Mouse (Mus musculus): ENCODE measurements around the gene Slc39a8. TPM values are rescaled to one million over a fixed set of nuclear protein-coding genes. Genes with fewer than 3 reads are reported as not detected.
A peak's percentile ranks its signal among the peaks of the same experiment; 100 is the strongest.

The Slc39a8 gene
- total RNA-seq, 2 experiments from 2014 or later = 19.1 to 19.7 TPM

- peak; percentile 79 for ATAC-seq (replicated peaks; ENCODE audit: low FRiP score, poor library complexity, severe bottlenecking)
Observed at GRCm38 (mm10) chr3:135843707-135844106, 18.6 kb downstream of the Slc39a8 start.

- ATAC-seq (replicated peaks; ENCODE audit: low FRiP score, poor library complexity, severe bottlenecking) = no peak
Observed at GRCm38 (mm10) chr3:135844835-135845234, 19.8 kb downstream of the Slc39a8 start.

GRCm38 (mm10) chr3:135845860-135846259 lies 20.8 kb downstream of the Slc39a8 start:
- ATAC-seq (replicated peaks; ENCODE audit: low FRiP score, poor library complexity, severe bottlenecking) = no peak

DNA sequence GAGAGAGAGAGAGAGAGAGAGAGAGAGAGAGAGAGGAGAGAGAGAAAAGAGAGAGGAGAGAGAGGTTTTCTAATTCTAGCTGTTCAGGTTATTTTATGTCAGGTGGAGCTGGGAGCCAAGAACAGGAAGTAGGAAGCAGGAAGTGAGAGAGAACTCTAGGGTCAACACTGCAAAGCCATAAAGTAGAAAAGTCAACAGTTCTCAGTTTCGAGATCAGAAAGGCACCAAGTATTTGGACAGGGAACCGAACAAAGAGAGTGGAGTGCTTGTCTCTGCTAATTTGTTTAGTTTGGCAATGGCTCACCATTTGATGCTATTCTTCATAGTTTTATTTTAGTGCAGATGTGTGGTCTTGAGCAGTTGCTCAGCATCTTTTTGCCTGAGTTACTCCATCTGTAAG lies 26.5 kb downstream of the Slc39a8 start:
- ATAC-seq (replicated peaks; ENCODE audit: low FRiP score, poor library complexity, severe bottlenecking) = no peak

DNA sequence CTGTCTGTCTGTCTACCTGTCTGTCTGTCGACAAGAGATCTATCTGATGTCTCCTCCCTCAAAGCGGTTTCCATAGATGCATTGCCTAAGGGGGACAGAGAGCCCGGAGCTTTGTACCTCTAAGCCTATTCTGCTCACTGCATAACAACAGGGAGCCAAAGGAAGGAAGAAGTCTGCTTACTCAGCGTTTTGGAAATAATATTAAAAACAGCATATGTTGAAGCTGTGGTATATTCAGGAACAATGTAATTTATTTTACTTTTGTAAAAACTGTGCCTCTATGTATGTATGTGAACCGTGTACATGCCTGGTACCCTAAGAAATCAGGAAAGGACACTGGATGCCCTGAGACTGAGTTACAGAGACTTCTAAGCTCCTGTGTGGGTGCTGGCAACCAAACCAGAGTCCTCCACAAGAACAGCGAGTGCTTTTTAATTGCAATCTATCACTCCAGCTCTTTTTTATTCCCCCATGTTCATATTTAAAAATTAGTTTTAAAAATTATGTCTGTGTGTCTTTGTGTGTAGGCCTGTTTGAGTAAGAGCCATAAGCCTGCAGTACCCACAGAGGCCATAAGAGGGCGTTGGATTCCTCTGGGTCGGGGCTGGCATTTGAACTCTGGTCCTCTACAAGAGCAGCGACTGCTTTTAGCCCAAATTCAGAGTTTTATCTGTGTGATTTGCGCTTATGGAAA lies 28.7 kb downstream of the Slc39a8 start:
- no peak for ATAC-seq (replicated peaks; ENCODE audit: low FRiP score, poor library complexity, severe bottlenecking)

DNA sequence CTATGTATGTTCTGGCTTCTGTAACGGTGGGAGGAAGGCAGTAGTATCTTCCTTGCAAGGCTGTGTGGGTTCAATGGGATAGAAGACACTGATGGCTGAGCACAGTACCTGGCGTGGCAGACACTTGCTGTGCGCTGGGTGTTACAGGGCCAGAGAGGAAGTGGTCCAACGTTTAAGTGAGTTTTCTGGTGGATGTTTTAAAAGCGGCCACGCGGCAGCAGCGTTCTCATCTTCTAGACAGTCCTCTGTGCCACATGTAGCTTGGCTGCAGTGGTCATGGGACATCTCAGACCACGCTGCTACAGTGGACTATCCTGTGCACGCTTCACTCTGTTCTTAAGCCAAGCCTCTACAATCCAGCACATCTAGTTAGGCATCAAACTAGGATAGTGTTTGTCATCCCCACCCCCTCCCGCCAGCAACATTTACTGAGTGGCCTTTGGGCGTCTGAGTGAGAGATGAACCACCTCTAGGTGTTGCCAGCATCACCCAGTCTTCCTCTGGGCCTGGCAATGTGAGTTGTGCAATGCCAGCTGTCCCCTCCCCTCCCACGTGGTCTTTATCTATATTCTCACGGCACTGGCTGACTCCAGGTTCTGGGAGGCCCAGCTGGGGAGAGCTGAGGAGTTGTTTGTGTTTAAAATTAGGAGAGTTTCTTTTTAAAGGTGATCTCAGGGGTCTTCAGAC lies 29.4 kb downstream of the Slc39a8 start:
- ATAC-seq (replicated peaks; ENCODE audit: low FRiP score, poor library complexity, severe bottlenecking) = peak; percentile 73; the same call in 1 of the 2 replicates

DNA sequence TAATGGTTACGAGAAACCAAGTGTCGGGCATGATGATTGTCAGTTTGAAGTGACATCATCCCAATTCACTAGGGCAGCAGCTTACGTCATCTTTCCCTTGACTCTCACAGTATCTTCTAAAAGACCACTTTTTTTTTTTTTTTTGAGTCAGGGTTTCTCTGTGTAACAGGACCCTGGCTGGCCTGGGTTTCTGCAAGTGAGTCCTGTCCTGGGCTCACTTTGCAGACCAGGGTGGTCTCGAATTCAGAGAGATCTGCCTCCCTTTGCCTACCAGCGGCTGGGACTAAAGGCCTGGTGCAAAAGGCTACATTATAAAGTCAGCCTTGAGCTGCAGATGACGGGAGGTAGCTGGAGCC lies 29.9 kb downstream of the Slc39a8 start:
- ATAC-seq (replicated peaks; ENCODE audit: low FRiP score, poor library complexity, severe bottlenecking) = no peak

- no peak for ATAC-seq (replicated peaks; ENCODE audit: low FRiP score, poor library complexity, severe bottlenecking)
Observed at GRCm38 (mm10) chr3:135856303-135856702, 31.2 kb downstream of the Slc39a8 start.

DNA sequence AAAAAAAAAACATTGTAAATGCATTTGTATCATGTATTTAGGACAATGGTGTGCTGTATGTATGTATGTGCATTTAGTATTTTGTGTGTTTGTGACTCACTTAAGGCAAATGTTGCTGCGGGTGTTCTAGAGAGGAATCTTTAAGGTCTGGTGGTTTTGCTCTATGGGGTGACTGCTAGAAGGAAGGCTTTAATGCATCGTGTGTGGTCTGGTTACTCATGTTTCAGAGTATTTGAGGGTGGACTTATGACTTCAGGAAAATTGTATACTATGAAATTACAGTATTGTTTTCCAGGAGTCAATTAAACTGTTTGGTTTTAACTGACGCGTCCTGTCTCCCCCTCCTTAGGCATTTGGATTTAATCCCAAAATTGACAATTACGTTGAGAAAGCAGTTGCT lies 32.1 kb downstream of the Slc39a8 start:
- no peak for ATAC-seq (replicated peaks; ENCODE audit: low FRiP score, poor library complexity, severe bottlenecking)

DNA sequence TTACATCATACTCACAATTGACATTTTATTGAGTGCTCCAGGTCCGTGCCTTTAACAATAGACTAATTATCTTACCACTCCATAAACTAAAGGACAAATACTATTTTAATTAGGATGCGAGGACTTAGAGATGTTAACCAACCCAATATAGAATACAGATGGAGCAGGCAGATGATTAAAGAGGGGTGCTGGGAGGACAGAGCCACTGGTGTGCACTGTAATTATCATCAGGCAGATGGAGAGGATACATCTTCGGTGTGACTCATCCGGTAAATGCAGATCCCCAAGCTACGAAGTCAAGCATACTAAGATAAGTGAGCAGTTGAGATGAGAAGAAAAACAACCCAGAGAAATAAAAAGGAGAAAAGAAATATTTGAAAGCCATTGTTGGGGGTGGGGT lies 34.4 kb downstream of the Slc39a8 start:
- no peak for ATAC-seq (replicated peaks; ENCODE audit: low FRiP score, poor library complexity, severe bottlenecking)

GRCm38 (mm10) chr3:135862804-135863203 lies 37.7 kb downstream of the Slc39a8 start:
- 0 out of 2 replicates have a peak, but pooled peaks have one; percentile 42 for ATAC-seq (replicated peaks; ENCODE audit: low FRiP score, poor library complexity, severe bottlenecking)

- ATAC-seq (replicated peaks; ENCODE audit: low FRiP score, poor library complexity, severe bottlenecking) = no peak
Observed at GRCm38 (mm10) chr3:135869041-135869440, 44.0 kb downstream of the Slc39a8 start.

GRCm38 (mm10) chr3:135872325-135872724 lies 47.2 kb downstream of the Slc39a8 start:
- ATAC-seq (replicated peaks; ENCODE audit: low FRiP score, poor library complexity, severe bottlenecking) = no peak

- ATAC-seq (replicated peaks; ENCODE audit: low FRiP score, poor library complexity, severe bottlenecking) = no peak
Observed at GRCm38 (mm10) chr3:135873596-135873995, 48.5 kb downstream of the Slc39a8 start.

DNA sequence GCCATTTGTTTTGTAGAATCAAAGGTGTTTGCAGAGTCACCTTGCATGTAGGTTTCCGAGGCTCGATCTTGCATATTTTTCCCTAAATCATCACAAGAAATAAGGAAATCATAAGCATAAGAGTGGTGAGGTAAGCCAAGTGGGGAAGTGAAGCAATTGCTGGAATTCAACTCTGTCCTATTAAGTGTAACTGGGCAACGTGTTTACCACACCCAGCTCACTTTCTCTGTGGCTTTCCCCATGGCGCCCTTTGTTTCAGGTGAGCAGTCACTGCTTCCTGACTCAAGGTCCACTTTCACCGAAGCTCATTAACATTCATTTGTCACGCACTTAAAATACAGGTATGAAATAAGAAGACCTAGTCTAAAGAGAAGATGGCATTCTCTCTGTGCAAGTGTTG lies 53.0 kb downstream of the Slc39a8 start:
- no peak for ATAC-seq (replicated peaks; ENCODE audit: low FRiP score, poor library complexity, severe bottlenecking)

DNA sequence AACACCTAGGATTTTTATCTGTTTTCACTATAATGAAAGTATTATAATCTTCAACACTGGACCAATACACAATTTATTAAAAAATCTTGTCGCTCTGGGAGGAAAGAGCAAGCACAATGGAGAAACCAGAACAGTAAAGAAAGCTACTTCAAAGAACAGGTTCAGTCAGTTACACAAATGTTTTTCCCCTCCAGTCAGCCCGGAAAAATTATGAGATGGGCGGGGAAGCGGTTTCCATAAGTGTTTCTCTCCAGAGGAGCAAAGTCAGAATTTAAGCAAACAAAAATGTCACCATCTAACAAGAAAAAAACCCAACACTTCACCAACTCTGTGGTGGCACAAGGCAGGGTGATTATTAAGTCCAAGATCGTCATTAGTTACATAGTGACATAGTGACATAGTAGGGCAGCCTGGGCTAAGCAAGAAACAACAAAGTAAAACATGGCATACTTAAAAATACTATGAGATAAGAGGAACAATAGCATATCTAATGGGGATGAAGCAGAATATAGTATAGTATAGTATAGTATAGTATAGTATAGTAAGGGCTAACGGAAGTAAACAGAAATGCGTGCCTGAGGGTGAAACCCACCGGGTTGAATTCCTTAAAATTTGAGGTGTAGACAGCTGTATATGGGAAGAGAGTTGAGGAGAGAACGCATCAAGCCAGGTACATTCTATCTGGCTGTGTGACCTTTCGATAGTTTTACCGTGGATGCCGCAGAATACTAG lies 61.0 kb downstream of the Slc39a8 start:
- ATAC-seq (replicated peaks; ENCODE audit: low FRiP score, poor library complexity, severe bottlenecking) = no peak

DNA sequence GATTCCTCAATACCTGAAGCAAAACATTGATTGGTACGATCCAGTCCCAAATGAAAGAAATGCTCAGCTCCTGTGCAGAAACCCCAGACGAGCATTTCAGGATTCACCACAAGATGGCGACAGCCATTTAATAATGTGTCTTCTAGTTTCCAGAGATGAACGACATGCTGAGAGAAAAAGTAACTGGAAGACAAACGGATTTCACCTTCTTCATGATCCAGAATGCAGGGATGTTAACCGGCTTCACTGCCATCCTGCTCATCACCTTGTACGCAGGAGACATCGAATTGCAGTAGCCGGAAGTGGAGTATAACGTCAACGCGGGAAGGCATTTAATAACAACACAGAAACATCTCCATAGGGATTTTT lies 61.6 kb downstream of the Slc39a8 start:
- no peak for ATAC-seq (replicated peaks; ENCODE audit: low FRiP score, poor library complexity, severe bottlenecking)

- ATAC-seq (replicated peaks; ENCODE audit: low FRiP score, poor library complexity, severe bottlenecking) = no peak
Observed at GRCm38 (mm10) chr3:135887033-135887855, 62.2 kb downstream of the Slc39a8 start.

- ATAC-seq (replicated peaks; ENCODE audit: low FRiP score, poor library complexity, severe bottlenecking) = no peak
Observed at GRCm38 (mm10) chr3:135887856-135888155, 62.7 kb downstream of the Slc39a8 start.

GRCm38 (mm10) chr3:135889401-135889800 lies 64.3 kb downstream of the Slc39a8 start:
- ATAC-seq (replicated peaks; ENCODE audit: low FRiP score, poor library complexity, severe bottlenecking) = no peak

Data from erythroid progenitor cell, adult 5-6 weeks (primary cell).